Mouse (Mus musculus): Measurements from ENCODE around the gene Cyp4f15. TPM values are rescaled to one million over a fixed set of nuclear protein-coding genes. Genes with fewer than 3 reads are reported as not detected.

Cyp4f15 gene
- polyA plus RNA-seq, 1 experiment from 2014 or later, result not detected

GRCm38 (mm10) chr17:32729029-32729428 is 43.6 kb downstream of the Cyp4f15 start:
- Histone ChIP-seq H3K27me3 (ENCODE audit: control insufficient read depth, insufficient read depth, low read length) (no peaks in the 10 kb centered on the region), H3K4me3 (ENCODE audit: low read length) (no peak overlapping the region), H3K9ac (ENCODE audit: low read length) (no peak overlapping the region), H3K36me3 (ENCODE audit: control insufficient read depth, insufficient read depth) (no peaks in the 10 kb centered on the region), H3K27ac (ENCODE audit: low read length) (no peak overlapping the region), H3K4me1 (ENCODE audit: control insufficient read depth, insufficient read depth, low read length) (no peaks in the 10 kb centered on the region), H3K4me2 (ENCODE audit: low read depth, low read length) (no peak overlapping the region), H3K9me3 (replicated peaks; ENCODE audit: control insufficient read depth, low read length) (0 out of 2 replicates have a peak, but pooled peaks cover 3% of the 10 kb centered on the region)
- WGBS, result 72% methylated on average over 3 of the region's 3 CpGs
- ATAC-seq (replicated peaks; ENCODE audit: extremely low read depth, insufficient read depth, low FRiP score), result no peak

- no peak overlapping the region for H3K4me2 ChIP-seq (ENCODE audit: low read depth, low read length)
- WGBS, result 69% methylated on average over 1 of the region's 1 CpGs
- H3K4me3 ChIP-seq (ENCODE audit: low read length), result no peak overlapping the region
- no peaks in the 10 kb centered on the region for H3K4me1 ChIP-seq (ENCODE audit: control insufficient read depth, insufficient read depth, low read length)
- no peaks in the 10 kb centered on the region for H3K27me3 ChIP-seq (ENCODE audit: control insufficient read depth, insufficient read depth, low read length)
- no peak overlapping the region for H3K27ac ChIP-seq (ENCODE audit: low read length)
- no peak overlapping the region for H3K9ac ChIP-seq (ENCODE audit: low read length)
- H3K36me3 ChIP-seq (ENCODE audit: control insufficient read depth, insufficient read depth), result no peaks in the 10 kb centered on the region
- no peaks in the 10 kb centered on the region for H3K9me3 ChIP-seq (replicated peaks; ENCODE audit: control insufficient read depth, low read length)
- ATAC-seq (replicated peaks; ENCODE audit: extremely low read depth, insufficient read depth, low FRiP score), result no peak
Measured at GRCm38 (mm10) chr17:32738406-32738805, 53.0 kb downstream of the Cyp4f15 start.

DNA sequence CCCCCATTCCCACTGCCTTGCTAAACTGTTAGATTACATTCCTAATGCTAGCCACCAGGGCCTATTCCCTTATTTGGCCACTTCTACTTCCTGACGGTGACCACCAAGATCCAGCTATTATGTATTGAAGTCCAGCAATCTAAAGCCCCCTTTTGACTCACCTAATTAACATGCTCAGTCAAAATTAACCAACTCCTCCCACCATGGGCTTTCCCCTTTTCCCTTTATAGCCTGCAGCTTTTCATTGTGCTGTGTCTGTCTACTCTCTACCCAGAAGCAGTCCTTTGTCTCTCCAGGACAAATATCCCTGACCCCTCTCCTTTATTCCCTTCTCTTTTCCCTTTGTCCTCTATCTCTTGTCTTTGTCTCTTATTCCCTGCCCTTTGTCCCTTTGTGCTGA is 55.6 kb downstream of the Cyp4f15 start:
- H3K4me2 ChIP-seq (ENCODE audit: low read depth, low read length), result no peak overlapping the region
- H3K9me3 ChIP-seq (replicated peaks; ENCODE audit: control insufficient read depth, low read length), result no peaks in the 10 kb centered on the region
- H3K27ac ChIP-seq (ENCODE audit: low read length), result no peak overlapping the region
- H3K27me3 ChIP-seq (ENCODE audit: control insufficient read depth, insufficient read depth, low read length), result no peaks in the 10 kb centered on the region
- no peaks in the 10 kb centered on the region for H3K4me1 ChIP-seq (ENCODE audit: control insufficient read depth, insufficient read depth, low read length)
- no peak overlapping the region for H3K9ac ChIP-seq (ENCODE audit: low read length)
- no peak overlapping the region for H3K4me3 ChIP-seq (ENCODE audit: low read length)
- WGBS, result 63% methylated on average over 1 of the region's 1 CpGs
- ATAC-seq (replicated peaks; ENCODE audit: extremely low read depth, insufficient read depth, low FRiP score), result no peak
- no peaks in the 10 kb centered on the region for H3K36me3 ChIP-seq (ENCODE audit: control insufficient read depth, insufficient read depth)

DNA sequence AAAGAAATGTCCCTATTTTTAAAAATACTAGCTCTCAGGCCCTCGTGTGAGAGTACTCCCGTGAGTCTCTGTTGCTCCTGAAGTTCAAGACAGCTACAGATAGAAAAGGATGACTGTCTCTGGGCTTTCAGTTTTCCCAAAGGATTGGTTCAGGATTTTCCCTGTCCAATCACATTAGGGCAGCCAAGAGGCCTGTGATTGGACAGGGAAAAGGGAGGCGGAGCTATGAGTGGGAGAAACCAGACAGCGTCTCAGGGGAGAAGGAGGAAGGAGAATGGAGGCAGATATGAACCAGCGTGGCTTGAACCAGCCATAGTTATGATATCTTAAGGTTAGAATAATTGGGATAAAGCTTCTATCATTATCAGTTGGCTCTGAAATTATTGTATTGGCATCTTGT is 65.2 kb downstream of the Cyp4f15 start:
- Histone ChIP-seq H3K27me3 (ENCODE audit: control insufficient read depth, insufficient read depth, low read length) (no peaks in the 10 kb centered on the region), H3K4me3 (ENCODE audit: low read length) (no peak overlapping the region), H3K36me3 (ENCODE audit: control insufficient read depth, insufficient read depth) (no peaks in the 10 kb centered on the region), H3K9me3 (replicated peaks; ENCODE audit: control insufficient read depth, low read length) (no peaks in the 10 kb centered on the region), H3K4me2 (ENCODE audit: low read depth, low read length) (no peak overlapping the region), H3K4me1 (ENCODE audit: control insufficient read depth, insufficient read depth, low read length) (peaks cover 3% of the 10 kb centered on the region; the same call in 1 of the 2 replicates), H3K9ac (ENCODE audit: low read length) (no peak overlapping the region), H3K27ac (ENCODE audit: low read length) (no peak overlapping the region)
- ATAC-seq (replicated peaks; ENCODE audit: extremely low read depth, insufficient read depth, low FRiP score), result no peak
- 33% methylated on average over 5 of the region's 5 CpGs for WGBS

Other genes starting within 250 kb of the Cyp4f15 start
- gene Cyp4f39, start 232.9 kb upstream of the Cyp4f15 start, polyA plus RNA-seq (2015; fragmentation: Nextera tagmentation; extraction: Ambion mirVana), result 0.24 and 0.54 TPM in 2 replicates
- gene Cyp4f17, start 179.6 kb upstream of the Cyp4f15 start, polyA plus RNA-seq (2015; fragmentation: Nextera tagmentation; extraction: Ambion mirVana), result 6.5 and 6.8 TPM in 2 replicates
- gene Cyp4f16, start 149.1 kb upstream of the Cyp4f15 start, polyA plus RNA-seq (2015; fragmentation: Nextera tagmentation; extraction: Ambion mirVana), result 16.7 and 17.6 TPM in 2 replicates
- not detected in 2 replicates for gene Cyp4f37, start 64.3 kb upstream of the Cyp4f15 start, polyA plus RNA-seq (2015; fragmentation: Nextera tagmentation; extraction: Ambion mirVana)
- not detected in 2 replicates for gene Cyp4f40, start 26.7 kb upstream of the Cyp4f15 start, polyA plus RNA-seq (2015; fragmentation: Nextera tagmentation; extraction: Ambion mirVana)
- 18.0 and 21.8 TPM in 2 replicates for gene Zfp871, start 102.7 kb downstream of the Cyp4f15 start, polyA plus RNA-seq (2015; fragmentation: Nextera tagmentation; extraction: Ambion mirVana)
- gene Zfp811, start 124.3 kb downstream of the Cyp4f15 start, polyA plus RNA-seq (2015; fragmentation: Nextera tagmentation; extraction: Ambion mirVana), result 0.88 and 0.92 TPM in 2 replicates
- gene Zfp799, start 144.6 kb downstream of the Cyp4f15 start, polyA plus RNA-seq (2015; fragmentation: Nextera tagmentation; extraction: Ambion mirVana), result 6.0 and 8.1 TPM in 2 replicates
- gene Zfp870, start 206.0 kb downstream of the Cyp4f15 start, polyA plus RNA-seq (2015; fragmentation: Nextera tagmentation; extraction: Ambion mirVana), result 6.7 TPM in 2 replicates
- 0.96 TPM in 1 of 2 replicates, not detected in the other for gene Cyp4f14, start 231.7 kb downstream of the Cyp4f15 start, polyA plus RNA-seq (2015; fragmentation: Nextera tagmentation; extraction: Ambion mirVana)